Mouse (Mus musculus) left cerebral cortex, adult 2 months (tissue): ENCODE measurements around the gene Crim1. TPM values are rescaled to one million over a fixed set of nuclear protein-coding genes. Genes with fewer than 3 reads are reported as not detected.
A peak's percentile ranks its signal among the peaks of the same experiment; 100 is the strongest.

Experiments
- DNase-seq, 2 experiments: peaks; one replicate each; pipeline ENCODE4 v3.0.0; 2021 to 2022; ENCODE audit warnings: low spot score in 2 of 2, mixed read lengths in 1 of 2; ENCODE audit errors: extremely low spot score in 1 of 2
- H3K27ac ChIP-seq: fragments of 200-600 bp; 2 replicates; pipeline ENCODE4 v1.8.1; 2022
- H3K4me3 ChIP-seq: fragments of 200-600 bp; 2 replicates; pipeline ENCODE4 v1.8.1; 2022
- CTCF ChIP-seq: fragments of 200-600 bp; IDR thresholded peaks from 2 replicates; pipeline ENCODE4 v1.8.1; 2022; ENCODE audit warnings: antibody characterized with exemption, mild to moderate bottlenecking, moderate library complexity
- intact Hi-C: fragments of 180-260 bp; cut with DNase I; formaldehyde crosslinking; loops from one replicate; pipeline ENCODE4 v1.15.1; 2025
- microRNA-seq, 2 experiments: library from miRNA; unstranded; fragments of <30 nt; microRNA quantifications; one replicate each; pipeline ENCODE4 v1.2.0; 2021
- total RNA-seq, 2 experiments: library from RNA; stranded (reverse); gene quantifications; 2 replicates each; pipeline ENCODE4 v1.2.3; 2021

Crim1 gene
- total RNA-seq, 2 experiments from 2014 or later, result 83.3 to 93.1 TPM

GRCm38 (mm10) chr17:78401713-78402112 is 201.7 kb downstream of the Crim1 start:
- DNase-seq, result no peak
- intact Hi-C loops, result no loop called here
- Histone ChIP-seq H3K4me3 (no peak overlapping the region), H3K27ac (no peak overlapping the region)
- no peak for TF ChIP-seq CTCF

GRCm38 (mm10) chr17:78402174-78402573 is 202.1 kb downstream of the Crim1 start:
- TF ChIP-seq CTCF, result no peak
- Histone ChIP-seq H3K4me3 (no peak overlapping the region), H3K27ac (no peak overlapping the region)
- DNase-seq, result no peak
- intact Hi-C loops, result no loop called here

- Histone ChIP-seq H3K4me3 (no peak overlapping the region), H3K27ac (no peak overlapping the region)
- DNase-seq, result no peak
- no peak for TF ChIP-seq CTCF
- intact Hi-C loops, result no loop called here
Measured at GRCm38 (mm10) chr17:78403229-78403628, 203.2 kb downstream of the Crim1 start.

- intact Hi-C loops, result no loop called here
- no peak overlapping the region for H3K4me3 ChIP-seq
- no peak for DNase-seq
- H3K27ac ChIP-seq, result no peak overlapping the region
- no peak for TF ChIP-seq CTCF
Measured at GRCm38 (mm10) chr17:78403804-78404203, 203.8 kb downstream of the Crim1 start.

GRCm38 (mm10) chr17:78405336-78405735 is 205.3 kb downstream of the Crim1 start:
- no peak for DNase-seq
- intact Hi-C loops, result no loop called here
- no peak overlapping the region for H3K27ac ChIP-seq
- H3K4me3 ChIP-seq, result no peak overlapping the region
- no peak for TF ChIP-seq CTCF

- intact Hi-C loops, result no loop called here
- Histone ChIP-seq H3K4me3 (no peak overlapping the region), H3K27ac (no peak overlapping the region)
- no peak for TF ChIP-seq CTCF
- DNase-seq, result no peak
Measured at GRCm38 (mm10) chr17:78406854-78407253, 206.8 kb downstream of the Crim1 start.

- intact Hi-C loops, result no loop called here
- DNase-seq, result no peak
- Histone ChIP-seq H3K4me3 (no peak overlapping the region), H3K27ac (no peak overlapping the region)
- no peak for TF ChIP-seq CTCF
Measured at GRCm38 (mm10) chr17:78407581-78407980, 207.5 kb downstream of the Crim1 start.

GRCm38 (mm10) chr17:78408386-78408785 is 208.3 kb downstream of the Crim1 start:
- no peak for TF ChIP-seq CTCF
- no peak overlapping the region for H3K4me3 ChIP-seq
- intact Hi-C loops, result no loop called here
- no peak overlapping the region for H3K27ac ChIP-seq
- DNase-seq, result no peak

- intact Hi-C loops, result no loop called here
- no peak overlapping the region for H3K4me3 ChIP-seq
- no peak for DNase-seq
- H3K27ac ChIP-seq, result no peak overlapping the region
- no peak for TF ChIP-seq CTCF
Measured at GRCm38 (mm10) chr17:78409900-78410299, 209.9 kb downstream of the Crim1 start.

- no peak for DNase-seq
- intact Hi-C loops, result no loop called here
- no peak for TF ChIP-seq CTCF
- no peak overlapping the region for H3K27ac ChIP-seq
- H3K4me3 ChIP-seq, result no peak overlapping the region
Measured at GRCm38 (mm10) chr17:78415255-78415654, 215.2 kb downstream of the Crim1 start.

- Histone ChIP-seq H3K27ac (peak within 1 kb of the TSS; percentile 94), H3K4me3 (peak within 1 kb of the TSS; percentile 96)
- DNase-seq, result peak; percentile 89 to 92
- intact Hi-C loops, result no loop called here
- TF ChIP-seq CTCF, result no peak
Measured at GRCm38 (mm10) chr17:78417381-78418281, 217.6 kb downstream of the Crim1 start, which contains the start of gene Fez2. Gene Fez2 (minus strand): TSS chr17:78418152.

- H3K4me3 ChIP-seq, result no peak overlapping the region
- no peak overlapping the region for H3K27ac ChIP-seq
- no peak for TF ChIP-seq CTCF
- intact Hi-C loops, result no loop called here
- DNase-seq, result no peak
Measured at GRCm38 (mm10) chr17:78419216-78419615, 219.2 kb downstream of the Crim1 start.

GRCm38 (mm10) chr17:78425026-78425425 is 225.0 kb downstream of the Crim1 start:
- intact Hi-C loops, result no loop called here
- Histone ChIP-seq H3K27ac (no peak overlapping the region), H3K4me3 (no peak overlapping the region)
- DNase-seq, result no peak
- no peak for TF ChIP-seq CTCF

Small RNA genes lying within 50 kb of the gene (microRNA-seq; reads per million reads assigned to microRNA genes)
- 0 reads per million in 2 experiments for gene Gm25069

Other genes with a start within 250 kb of the Crim1 start
- gene Fez2, start 217.9 kb downstream of the Crim1 start, total RNA-seq, result 10 to 100 TPM; 34.9 to 36.0 TPM